In the genomic region with DNA sequence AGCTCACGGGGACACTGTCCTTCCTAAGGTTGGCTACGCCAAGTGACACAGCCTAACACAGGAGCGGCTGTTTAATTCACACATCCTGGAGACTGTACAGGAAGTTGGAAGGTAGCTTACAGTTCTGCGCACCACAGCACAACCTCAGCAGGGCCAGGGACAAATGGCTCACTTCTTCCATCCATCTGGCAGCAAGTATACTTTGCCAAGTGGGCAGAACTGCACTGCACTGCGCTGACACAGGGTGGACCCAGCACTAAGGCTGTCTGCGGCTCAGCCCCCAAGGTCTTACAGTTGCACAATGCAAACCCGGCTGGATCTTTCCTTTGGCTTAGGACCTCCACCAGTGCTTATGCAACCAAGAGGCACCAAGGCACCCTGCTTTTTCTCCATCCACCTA, we compare ENCODE assay signal across 9 mouse cellular contexts.
A peak's percentile ranks its signal among the peaks of the same experiment; 100 is the strongest.
DNase-seq lines count a peak whose midpoint lies in the region; ATAC-seq and TF ChIP-seq lines count a peak whose summit lies in the region.
"Had no signal": no experiment of that assay in that cellular context is flagged by ENCODE, and none has a peak within 500 bp of the region (broad histone marks: within the 10 kb centered on the region; RNA-seq: fewer than 3 reads in every experiment).

No protein-coding gene starts in this region.

- peaks cover 2% of the 10 kb centered on the region for H3K36me3 ChIP-seq in midbrain, embryonic 13.5 days
- no peaks in the 10 kb centered on the region for H3K36me3 ChIP-seq in intestine, embryonic 16.5 days (ENCODE audit: control insufficient read depth, insufficient read depth, low read length)

- H3K4me1 ChIP-seq in midbrain, embryonic 13.5 days (replicated peaks) = peaks cover 81% of the 10 kb centered on the region
- peaks cover 14% of the 10 kb centered on the region; the same call in 1 of the 2 replicates for H3K4me1 ChIP-seq in intestine, embryonic 16.5 days (ENCODE audit: control insufficient read depth, insufficient read depth, low read length)

- intact Hi-C loops in left cerebral cortex, postnatal 25 days (cut with DNase I) = no loop called here

- H3K9me3 ChIP-seq in midbrain, embryonic 13.5 days = no peaks in the 10 kb centered on the region
- H3K9me3 ChIP-seq in intestine, embryonic 16.5 days (ENCODE audit: control insufficient read depth, low read length) = no peaks in the 10 kb centered on the region
- H3K9me3 ChIP-seq: neural tube, embryonic 12.5 days had no signal

- ATAC-seq in midbrain, embryonic 13.5 days = 0 out of 2 replicates have a peak, but pooled peaks have one; percentile 16
- no peak for ATAC-seq in intestine, embryonic 16.5 days

- no peak for DNase-seq in layer of hippocampus, adult 2 months (ENCODE audit: low spot score in 2 of 2)
- no peak for DNase-seq in layer of hippocampus, adult 18-20 months (ENCODE audit: low spot score in 2 of 2)
- DNase-seq in brain, adult 2 months (ENCODE audit: low read depth, low spot score) = peak; percentile 86
- peak; percentile 71 for DNase-seq in heart, adult 9 months (ENCODE audit: low spot score in 2 of 2)
- no peak for DNase-seq in embryo, embryonic 11 days
- no peak for DNase-seq in left cerebral cortex, postnatal 25 days (ENCODE audit: low spot score in 2 of 2)

- H3K27me3 ChIP-seq in midbrain, embryonic 13.5 days = no peaks in the 10 kb centered on the region
- H3K27me3 ChIP-seq in intestine, embryonic 16.5 days (replicated peaks; ENCODE audit: control insufficient read depth, insufficient read depth, low read length) = no peaks in the 10 kb centered on the region
- H3K27me3 ChIP-seq: neural tube, embryonic 12.5 days had no signal

- no peak overlapping the region for H3K4me2 ChIP-seq in midbrain, embryonic 13.5 days (replicated peaks)
- no peak overlapping the region for H3K4me2 ChIP-seq in intestine, embryonic 16.5 days (ENCODE audit: low read depth, low read length)
- H3K4me2 ChIP-seq: neural tube, embryonic 12.5 days had no signal

- no peak overlapping the region for H3K4me3 ChIP-seq in layer of hippocampus, adult 2 months
- H3K4me3 ChIP-seq in midbrain, embryonic 13.5 days (replicated peaks) = no peak overlapping the region
- no peak overlapping the region for H3K4me3 ChIP-seq in intestine, embryonic 16.5 days (ENCODE audit: low read length)
- H3K4me3 ChIP-seq: neural tube, embryonic 12.5 days had no signal

- peak; percentile 48 for TF ChIP-seq CTCF in layer of hippocampus, adult 2 months (conservative IDR thresholded peaks at IDR 0.05)

- peak overlapping the region; percentile 61; the same call in 1 of the 2 replicates for H3K27ac ChIP-seq in layer of hippocampus, adult 2 months
- H3K27ac ChIP-seq in midbrain, embryonic 13.5 days = 0 out of 2 replicates have a peak overlapping the region, but pooled peaks have one; percentile 32
- H3K27ac ChIP-seq in intestine, embryonic 16.5 days (ENCODE audit: low read length) = no peak overlapping the region
- H3K27ac ChIP-seq: neural tube, embryonic 12.5 days had no signal

- WGBS in midbrain, embryonic 13.5 days = 84% methylated on average over 7 of the region's 7 CpGs
- WGBS in intestine, embryonic 16.5 days = 85% methylated on average over 7 of the region's 7 CpGs

- H3K9ac ChIP-seq in midbrain, embryonic 13.5 days (replicated peaks) = no peak overlapping the region
- H3K9ac ChIP-seq in intestine, embryonic 16.5 days (ENCODE audit: low read depth, low read length) = no peak overlapping the region
- H3K9ac ChIP-seq: neural tube, embryonic 12.5 days had no signal

Comparison
In these comparisons a context has a peak if more than half of its experiments do, and no peak if none do; other contexts are left out.
1. DNase-seq: peak in brain, adult 2 months (single experiment) and heart, adult 9 months (2 of 2); none in layer of hippocampus, adult 2 months (0 of 2), layer of hippocampus, adult 18-20 months (0 of 2), embryo, embryonic 11 days (single experiment) and left cerebral cortex, postnatal 25 days (0 of 2).